23 mouse cellular contexts compared by ENCODE assay signal in genomic region chr2:25602526-25602925, GRCm38 (mm10). TPM values are rescaled to one million over a fixed set of nuclear protein-coding genes. Genes with fewer than 3 reads are reported as not detected.
"Had no signal": no experiment of that assay in that cellular context is flagged by ENCODE, and none has a peak within 500 bp of the region (broad histone marks: within the 10 kb centered on the region; RNA-seq: fewer than 3 reads in every experiment).

No protein-coding gene starts in this region.

- H3K4me3 ChIP-seq: lung, embryonic 15.5 days; megakaryocyte, embryonic 14.5 days; midbrain, embryonic 13.5 days; midbrain, embryonic 15.5 days; neural tube, embryonic 12.5 days; stomach, embryonic 15.5 days had no signal

- H3K27me3 ChIP-seq: lung, embryonic 15.5 days; megakaryocyte, embryonic 14.5 days; midbrain, embryonic 13.5 days; midbrain, embryonic 15.5 days; neural tube, embryonic 12.5 days; stomach, embryonic 15.5 days had no signal

- H3K9ac ChIP-seq: lung, embryonic 15.5 days; midbrain, embryonic 13.5 days; midbrain, embryonic 15.5 days; neural tube, embryonic 12.5 days; stomach, embryonic 15.5 days had no signal

- H3K4me2 ChIP-seq: lung, embryonic 15.5 days; midbrain, embryonic 11.5 days; midbrain, embryonic 13.5 days; midbrain, embryonic 15.5 days; neural tube, embryonic 12.5 days; stomach, embryonic 15.5 days had no signal

- ATAC-seq: lung, postnatal 0 days; midbrain, embryonic 13.5 days; midbrain, embryonic 15.5 days had no signal

- H3K9me3 ChIP-seq: lung, embryonic 15.5 days; megakaryocyte, embryonic 14.5 days; midbrain, embryonic 13.5 days; midbrain, embryonic 15.5 days; neural tube, embryonic 12.5 days; stomach, embryonic 15.5 days had no signal

- DNase-seq: lung, adult 2 months; lung, postnatal 14 days; lung, postnatal 36 days; right cerebral cortex, postnatal 14 days; thymus, adult 2 months; thymus, postnatal 25 days; thymus, postnatal 4 days had no signal

- H3K27ac ChIP-seq: lung, embryonic 15.5 days; macrophage; midbrain, embryonic 13.5 days; midbrain, embryonic 15.5 days; neural tube, embryonic 12.5 days; stomach, embryonic 15.5 days; stomach, postnatal 0 days had no signal

RNA-seq across cellular contexts. Expression of gene Ccdc183, which starts 15.0 kb away (rescaled TPM):
- total RNA-seq: megakaryocyte progenitor cell, adult 5-6 weeks; midbrain, postnatal 0 days; monocyte, adult 5-6 weeks; neutrophil, adult 5-6 weeks had no signal
- polyA plus RNA-seq: lung, adult 2 months; macrophage; spleen, adult 2 months; thymus, adult 2 months; urinary bladder, adult 2 months had no signal

RNA-seq across cellular contexts. Expression of gene Ajm1, which starts 21.0 kb away (rescaled TPM):
- total RNA-seq: megakaryocyte progenitor cell, adult 5-6 weeks; monocyte, adult 5-6 weeks; neutrophil, adult 5-6 weeks had no signal
- polyA plus RNA-seq: lung, postnatal 0 days had no signal

RNA-seq across cellular contexts. Expression of gene Fcna, which starts 25.3 kb away (rescaled TPM):
- total RNA-seq: monocyte, adult 5-6 weeks; neutrophil, adult 5-6 weeks had no signal
